Mouse (Mus musculus) C2C12 (cell line): ENCODE results near the gene Cd274.

Experiments used
- CEBPB ChIP-seq: IDR thresholded peaks from one replicate; pipeline ENCODE4 v1.6.1; 2011; ENCODE audit warnings: low read depth, mild to moderate bottlenecking, control low read depth, moderate library complexity
- CTCF ChIP-seq: IDR thresholded peaks from one replicate; pipeline ENCODE4 v1.5.1; 2011; ENCODE audit not compliant: control insufficient read depth, insufficient read depth, insufficient read length
- FOSL1 ChIP-seq: IDR thresholded peaks from one replicate; pipeline ENCODE4 v1.8.0; 2011; ENCODE audit warnings: mild to moderate bottlenecking, low read length; ENCODE audit not compliant: poor library complexity, insufficient read depth, severe bottlenecking
- MYOD1 ChIP-seq: IDR thresholded peaks from one replicate; pipeline ENCODE4 v1.6.1; 2011; ENCODE audit warnings: low read depth; ENCODE audit not compliant: control insufficient read depth, insufficient read length
- USF1 ChIP-seq: IDR thresholded peaks from one replicate; pipeline ENCODE4 v1.6.1; 2011; ENCODE audit warnings: low read depth, mild to moderate bottlenecking, control low read depth, moderate library complexity

DNA sequence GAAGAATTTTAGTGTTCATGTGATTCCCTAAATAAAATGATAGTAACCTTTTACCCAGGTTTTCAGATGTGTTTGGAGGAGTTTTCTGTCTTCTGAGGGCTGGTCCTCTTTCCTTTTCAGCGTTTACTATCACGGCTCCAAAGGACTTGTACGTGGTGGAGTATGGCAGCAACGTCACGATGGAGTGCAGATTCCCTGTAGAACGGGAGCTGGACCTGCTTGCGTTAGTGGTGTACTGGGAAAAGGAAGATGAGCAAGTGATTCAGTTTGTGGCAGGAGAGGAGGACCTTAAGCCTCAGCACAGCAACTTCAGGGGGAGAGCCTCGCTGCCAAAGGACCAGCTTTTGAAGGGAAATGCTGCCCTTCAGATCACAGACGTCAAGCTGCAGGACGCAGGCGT, 6.2 kb downstream of the Cd274 start:
- TF ChIP-seq CTCF (no peak), USF1 (no peak), FOSL1 (no peak), MYOD1 (no peak), CEBPB (no peak)
